Mouse (Mus musculus) retina, adult 2 months (tissue): Measurements from ENCODE around the gene Tcp10a.
"Not testable (repeated sequence)": the region's sequence is repeated elsewhere in the genome, so short reads cannot be mapped to it uniquely, and the experiment has no call there.

Experiments
- DNase-seq: peaks from one replicate; pipeline ENCODE4 v3.0.0-alpha.2; 2012; ENCODE audit warnings: low read depth, low spot score

Gene Tcp10a

GRCm38 (mm10) chr17:7369401-7369800, 45.0 kb downstream of the Tcp10a start:
- DNase-seq, result not testable (repeated sequence)

DNA sequence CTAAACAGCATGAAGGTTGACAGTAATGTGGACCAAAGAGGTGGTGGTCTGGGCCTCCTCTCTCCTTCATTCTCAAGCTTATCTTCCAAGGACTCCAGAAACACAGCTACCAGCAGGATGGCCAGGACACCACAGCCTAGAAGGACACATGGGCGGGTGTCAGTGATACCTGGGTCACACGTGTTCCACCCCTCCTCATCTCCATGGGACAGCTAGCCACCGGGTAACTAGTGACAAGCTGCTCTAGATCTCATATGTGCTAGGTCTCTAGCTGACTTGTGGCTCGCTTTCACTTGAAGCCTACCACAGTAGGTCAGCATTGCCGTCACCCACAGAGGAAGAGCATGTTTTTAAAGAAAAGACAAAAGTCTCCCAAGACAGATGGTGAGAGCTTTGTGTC, 47.4 kb downstream of the Tcp10a start, which contains the start of gene Gm49630:
Gene Gm49630 (minus strand): TSS at position 101 of the 400 bp plus-strand sequence.
- not testable (repeated sequence) for DNase-seq

- DNase-seq, result not testable (repeated sequence)
Measured at GRCm38 (mm10) chr17:7376951-7377700, 52.7 kb downstream of the Tcp10a start.

DNA sequence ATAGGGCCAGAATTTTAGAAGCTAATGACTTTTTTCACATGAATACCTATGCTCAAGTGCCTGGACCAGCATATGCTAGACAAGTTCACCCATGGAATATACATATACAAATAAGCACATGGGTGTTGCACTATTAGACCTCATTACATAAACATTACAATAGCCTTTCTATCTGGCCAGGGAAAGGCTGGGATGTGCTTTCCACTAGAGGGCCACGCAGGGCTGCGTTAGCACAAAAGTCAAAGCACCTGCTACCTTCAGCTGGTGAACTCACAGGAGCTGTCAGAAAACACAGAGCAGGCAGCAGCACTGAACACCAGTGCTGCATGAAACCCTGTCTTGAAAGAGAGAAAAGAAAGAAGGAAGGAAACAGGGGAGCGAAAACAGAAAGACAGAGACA, 53.5 kb downstream of the Tcp10a start:
- not testable (repeated sequence) for DNase-seq

DNA sequence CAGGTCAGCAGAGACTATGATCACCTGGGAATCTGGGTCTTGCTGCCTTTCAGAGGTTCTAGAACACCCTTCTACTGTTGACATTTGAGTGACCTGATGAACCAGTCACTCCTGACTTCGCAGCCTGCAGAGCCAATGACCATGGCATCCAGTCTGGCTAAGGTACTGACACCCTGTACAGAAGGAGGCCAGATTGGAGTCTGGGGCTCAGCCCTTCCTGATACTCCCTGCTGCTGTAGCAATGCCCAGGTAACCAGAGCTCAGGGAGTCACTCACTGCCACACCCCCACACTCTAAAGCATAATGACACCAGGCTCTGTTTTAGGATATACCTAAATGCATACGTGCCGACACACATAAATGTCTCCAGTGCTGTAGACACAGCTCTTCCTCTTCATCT, 58.3 kb downstream of the Tcp10a start:
- DNase-seq, result not testable (repeated sequence)

GRCm38 (mm10) chr17:7383167-7384143, 59.0 kb downstream of the Tcp10a start:
- DNase-seq, result not testable (repeated sequence)

GRCm38 (mm10) chr17:7385364-7385763, 60.9 kb downstream of the Tcp10a start, which contains the start of gene Unc93a2:
Unc93a2 (minus strand) TSS chr17:7385464.
- DNase-seq, result not testable (repeated sequence)

- DNase-seq, result not testable (repeated sequence)
Measured at GRCm38 (mm10) chr17:7386016-7386415, 61.6 kb downstream of the Tcp10a start.

DNA sequence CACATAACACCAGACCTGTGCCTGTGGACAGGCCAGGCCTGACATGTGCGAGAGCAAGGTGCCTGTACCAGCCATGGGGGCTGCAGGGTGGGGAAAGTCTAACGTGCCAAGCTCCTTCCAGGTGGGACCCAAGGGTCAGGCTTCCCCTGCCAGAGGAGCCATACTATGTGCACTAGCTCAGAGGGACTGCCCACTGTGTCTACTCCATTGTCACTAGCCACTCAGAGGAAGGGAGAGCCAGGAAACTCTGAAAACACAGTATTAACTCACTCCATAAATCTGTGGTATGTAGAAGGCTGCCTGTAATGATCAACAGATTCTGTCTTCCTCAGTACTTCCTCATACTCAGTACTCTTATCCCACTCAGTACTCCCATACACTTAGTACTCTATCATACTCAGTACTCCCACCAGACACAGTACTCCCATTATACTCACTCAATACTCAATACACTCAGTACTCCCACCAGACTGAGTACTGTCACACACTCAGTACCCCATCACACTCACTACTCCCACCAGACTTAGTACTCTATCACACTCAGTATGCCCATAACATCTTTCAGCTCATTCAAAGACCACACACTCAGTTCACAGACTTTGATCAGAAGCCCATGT, 64.0 kb downstream of the Tcp10a start:
- DNase-seq, result not testable (repeated sequence)

GRCm38 (mm10) chr17:7388958-7389356, 64.5 kb downstream of the Tcp10a start:
- not testable (repeated sequence) for DNase-seq

GRCm38 (mm10) chr17:7389898-7390297, 65.5 kb downstream of the Tcp10a start:
- DNase-seq, result not testable (repeated sequence)

DNA sequence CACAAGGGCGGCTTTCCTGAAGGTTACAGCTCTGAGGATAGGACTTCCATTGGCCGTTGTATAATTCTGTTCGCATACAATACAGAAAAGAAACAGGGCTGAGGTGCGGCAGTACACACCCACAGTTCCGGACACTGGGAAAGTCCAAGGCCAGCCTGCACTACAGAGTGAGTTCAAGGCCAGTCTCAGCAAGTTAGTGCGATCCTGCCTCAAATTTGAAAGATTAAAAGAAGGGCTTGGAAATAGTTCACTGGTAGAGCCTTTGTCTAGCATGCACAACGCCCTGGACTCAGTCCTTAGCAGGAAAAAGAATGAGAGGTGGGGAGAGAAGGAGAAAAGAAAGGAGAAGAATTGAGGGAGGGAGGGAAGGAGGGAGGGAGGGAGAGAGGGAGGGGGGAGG, 70.7 kb downstream of the Tcp10a start:
- not testable (repeated sequence) for DNase-seq
